Mouse (Mus musculus): ENCODE results near the gene Bcas1. TPM values are rescaled to one million over a fixed set of nuclear protein-coding genes. Genes with fewer than 3 reads are reported as not detected.
A peak's percentile ranks its signal among the peaks of the same experiment; 100 is the strongest.

Gene Bcas1
- polyA plus RNA-seq, 1 experiment from 2014 or later, result 0.51 TPM

DNA sequence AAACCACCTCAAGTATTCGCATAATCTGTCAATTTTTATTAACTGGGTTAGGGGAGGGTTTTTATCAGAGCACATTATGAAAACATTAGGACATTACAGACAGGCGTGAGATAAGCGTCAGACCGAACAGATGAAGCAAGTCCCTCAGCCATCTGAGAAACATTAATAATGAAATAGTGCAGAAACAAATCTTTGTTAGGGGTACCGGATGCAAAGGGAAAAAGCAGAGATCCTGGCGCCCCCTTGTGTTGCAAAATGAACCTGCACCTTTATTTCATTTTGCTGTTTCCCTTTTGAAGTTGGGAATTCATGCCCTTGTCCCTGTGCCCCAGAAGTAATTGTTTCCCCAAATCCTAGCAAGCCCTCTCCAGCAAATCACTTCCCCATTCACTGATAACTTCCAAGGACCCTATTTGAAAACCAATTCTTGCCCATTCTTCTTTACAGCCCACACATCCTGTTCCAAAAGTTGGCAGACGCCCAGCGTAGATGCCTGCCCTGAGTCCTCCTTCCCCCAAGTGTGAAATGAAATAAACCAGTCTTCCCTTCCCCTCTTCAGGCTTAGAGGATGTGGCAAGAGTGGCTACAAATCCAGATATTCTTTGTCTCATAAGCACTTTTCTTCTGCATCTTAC, 80.4 kb downstream of the Bcas1 start:
- H3K4me1 ChIP-seq (replicated peaks), result peaks cover 41% of the 10 kb centered on the region
- 42% methylated on average over 8 of the region's 8 CpGs for WGBS
- no peaks in the 10 kb centered on the region for H3K27me3 ChIP-seq
- no peak overlapping the region for H3K4me2 ChIP-seq
- H3K27ac ChIP-seq, result no peak overlapping the region
- no peak overlapping the region for H3K9ac ChIP-seq (replicated peaks)
- ATAC-seq (ENCODE audit: insufficient number of reproducible peaks, insufficient read depth, low FRiP score, low TSS enrichment, low read depth), result no peak
- H3K36me3 ChIP-seq, result no peaks in the 10 kb centered on the region
- no peaks in the 10 kb centered on the region for H3K9me3 ChIP-seq
- H3K4me3 ChIP-seq (replicated peaks), result no peak overlapping the region

- peaks cover 41% of the 10 kb centered on the region for H3K4me1 ChIP-seq (replicated peaks)
- no peak overlapping the region for H3K4me3 ChIP-seq (replicated peaks)
- H3K27ac ChIP-seq, result peak overlapping the region; percentile 94
- H3K9me3 ChIP-seq, result no peaks in the 10 kb centered on the region
- H3K9ac ChIP-seq (replicated peaks), result 0 out of 2 replicates have a peak overlapping the region, but pooled peaks have one; percentile 18
- ATAC-seq (ENCODE audit: insufficient number of reproducible peaks, insufficient read depth, low FRiP score, low TSS enrichment, low read depth), result no peak
- H3K36me3 ChIP-seq, result no peaks in the 10 kb centered on the region
- H3K27me3 ChIP-seq, result no peaks in the 10 kb centered on the region
- peak overlapping the region; percentile 39; the same call in 1 of the 2 replicates for H3K4me2 ChIP-seq
- 4% methylated on average over 5 of the region's 5 CpGs for WGBS
Observed at GRCm38 (mm10) chr2:170345410-170345793, 82.2 kb downstream of the Bcas1 start.

GRCm38 (mm10) chr2:170344502-170345409, 82.9 kb downstream of the Bcas1 start:
- Histone ChIP-seq H3K27me3 (no peaks in the 10 kb centered on the region), H3K4me2 (peak overlapping the region; percentile 39), H3K4me1 (replicated peaks) (peaks cover 41% of the 10 kb centered on the region), H3K4me3 (replicated peaks) (no peak overlapping the region), H3K9me3 (no peaks in the 10 kb centered on the region), H3K27ac (peak overlapping the region; percentile 94), H3K36me3 (no peaks in the 10 kb centered on the region), H3K9ac (replicated peaks) (0 out of 2 replicates have a peak overlapping the region, but pooled peaks have one; percentile 18)
- 10% methylated on average over 17 of the region's 18 CpGs for WGBS
- no peak for ATAC-seq (ENCODE audit: insufficient number of reproducible peaks, insufficient read depth, low FRiP score, low TSS enrichment, low read depth)

DNA sequence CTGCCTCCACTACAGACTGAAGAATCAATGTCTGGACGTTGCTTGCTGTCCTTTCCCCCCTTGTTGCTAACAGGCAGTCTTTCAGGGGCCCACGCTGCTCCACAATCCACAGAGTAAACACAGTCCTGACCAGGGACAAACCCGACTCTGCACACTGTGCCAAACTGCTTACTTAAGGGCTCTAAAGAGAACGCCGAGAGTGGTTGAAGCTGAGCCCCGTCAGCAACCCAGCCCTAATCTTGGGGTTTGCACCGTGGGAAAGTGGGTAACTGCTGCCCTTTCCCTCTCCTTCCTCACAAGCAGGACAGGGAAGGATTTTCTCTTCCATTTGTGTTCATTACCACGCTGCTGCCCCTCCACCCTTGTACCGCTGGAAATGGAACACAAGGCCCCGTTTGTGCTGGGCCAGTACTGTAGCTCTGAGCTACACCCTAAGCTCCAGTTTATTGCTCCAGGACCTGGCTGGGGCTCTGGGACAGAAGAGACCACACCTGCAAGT, 83.8 kb downstream of the Bcas1 start:
- Histone ChIP-seq H3K4me1 (replicated peaks) (peaks cover 41% of the 10 kb centered on the region), H3K36me3 (no peaks in the 10 kb centered on the region), H3K27me3 (no peaks in the 10 kb centered on the region), H3K27ac (peak overlapping the region; percentile 94), H3K4me3 (replicated peaks) (no peak overlapping the region), H3K9me3 (no peaks in the 10 kb centered on the region), H3K4me2 (peak overlapping the region; percentile 39), H3K9ac (replicated peaks) (0 out of 2 replicates have a peak overlapping the region, but pooled peaks have one; percentile 37)
- 34% methylated on average over 10 of the region's 10 CpGs for WGBS
- peak; percentile 75 for ATAC-seq (ENCODE audit: insufficient number of reproducible peaks, insufficient read depth, low FRiP score, low TSS enrichment, low read depth)

DNA sequence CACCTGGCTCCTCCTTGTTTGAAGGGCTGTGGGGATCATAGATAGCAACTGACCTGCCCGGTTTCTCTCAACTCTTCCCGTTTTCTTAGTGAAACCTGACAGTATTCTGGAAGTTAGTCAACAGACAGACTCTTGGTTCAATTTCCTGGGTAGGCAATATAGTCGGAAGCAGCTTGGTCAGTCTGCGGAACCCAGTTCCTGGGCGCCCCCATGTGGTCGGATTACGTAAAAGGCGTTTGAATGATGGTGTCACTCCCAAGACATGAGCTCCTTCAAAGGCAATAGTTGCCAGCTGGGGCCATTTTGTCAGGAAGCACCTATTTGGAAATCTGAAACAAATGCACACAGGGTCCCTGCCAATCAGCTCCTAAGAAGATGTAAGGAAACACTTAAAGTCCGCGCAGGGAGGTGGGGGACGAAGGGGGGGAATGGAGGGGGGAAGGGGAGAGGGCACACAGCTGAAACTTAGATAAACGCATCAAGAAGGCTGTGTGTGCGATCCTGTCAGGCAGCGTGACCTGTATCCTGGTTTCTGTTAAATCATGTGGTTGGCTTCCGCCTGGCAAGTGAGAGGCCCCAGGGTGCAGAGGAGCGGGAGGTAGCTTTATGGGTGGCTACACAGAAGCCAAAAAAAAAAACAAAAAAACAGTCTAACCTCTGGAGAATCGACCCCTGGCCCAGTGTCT, 84.4 kb downstream of the Bcas1 start:
- WGBS, result 30% methylated on average over 17 of the region's 17 CpGs
- peaks cover 41% of the 10 kb centered on the region for H3K4me1 ChIP-seq (replicated peaks)
- H3K4me2 ChIP-seq, result peak overlapping the region; percentile 39; the same call in 1 of the 2 replicates
- ATAC-seq (ENCODE audit: insufficient number of reproducible peaks, insufficient read depth, low FRiP score, low TSS enrichment, low read depth), result no peak
- H3K27me3 ChIP-seq, result no peaks in the 10 kb centered on the region
- H3K4me3 ChIP-seq (replicated peaks), result no peak overlapping the region
- peak overlapping the region; percentile 94 for H3K27ac ChIP-seq
- no peaks in the 10 kb centered on the region for H3K9me3 ChIP-seq
- H3K36me3 ChIP-seq, result no peaks in the 10 kb centered on the region
- no peak overlapping the region for H3K9ac ChIP-seq (replicated peaks)

GRCm38 (mm10) chr2:170342312-170342830, 85.3 kb downstream of the Bcas1 start:
- peaks cover 41% of the 10 kb centered on the region for H3K4me1 ChIP-seq (replicated peaks)
- WGBS, result 81% methylated on average over 12 of the region's 12 CpGs
- ATAC-seq (ENCODE audit: insufficient number of reproducible peaks, insufficient read depth, low FRiP score, low TSS enrichment, low read depth), result no peak
- H3K4me2 ChIP-seq, result no peak overlapping the region
- no peak overlapping the region for H3K27ac ChIP-seq
- H3K9me3 ChIP-seq, result no peaks in the 10 kb centered on the region
- H3K27me3 ChIP-seq, result no peaks in the 10 kb centered on the region
- H3K36me3 ChIP-seq, result no peaks in the 10 kb centered on the region
- H3K4me3 ChIP-seq (replicated peaks), result no peak overlapping the region
- H3K9ac ChIP-seq (replicated peaks), result no peak overlapping the region

DNA sequence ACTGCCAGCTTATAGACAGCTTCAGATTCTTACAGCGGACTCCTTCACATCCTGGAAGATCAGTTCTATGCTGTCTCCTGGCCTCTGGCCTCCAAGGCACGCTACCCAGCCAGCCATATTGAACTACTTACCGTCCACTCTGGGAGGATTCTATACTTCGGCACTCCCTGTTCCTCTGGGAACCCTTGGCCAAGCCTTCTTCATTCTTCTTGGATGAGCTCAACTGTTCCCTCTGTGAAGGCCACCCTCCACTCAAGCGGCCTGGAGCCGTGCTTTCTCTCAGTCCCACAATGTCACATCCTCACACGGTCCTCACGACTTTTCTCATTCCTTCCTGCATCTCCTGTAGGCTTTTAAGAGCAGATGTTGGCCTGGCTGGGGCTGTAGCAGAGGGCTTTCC, 86.5 kb downstream of the Bcas1 start:
- WGBS, result 78% methylated on average over 8 of the region's 8 CpGs
- Histone ChIP-seq H3K27me3 (no peaks in the 10 kb centered on the region), H3K9me3 (no peaks in the 10 kb centered on the region), H3K4me3 (replicated peaks) (no peak overlapping the region), H3K27ac (no peak overlapping the region), H3K9ac (replicated peaks) (no peak overlapping the region), H3K4me2 (no peak overlapping the region), H3K4me1 (replicated peaks) (peaks cover 35% of the 10 kb centered on the region), H3K36me3 (no peaks in the 10 kb centered on the region)
- ATAC-seq (ENCODE audit: insufficient number of reproducible peaks, insufficient read depth, low FRiP score, low TSS enrichment, low read depth), result no peak

DNA sequence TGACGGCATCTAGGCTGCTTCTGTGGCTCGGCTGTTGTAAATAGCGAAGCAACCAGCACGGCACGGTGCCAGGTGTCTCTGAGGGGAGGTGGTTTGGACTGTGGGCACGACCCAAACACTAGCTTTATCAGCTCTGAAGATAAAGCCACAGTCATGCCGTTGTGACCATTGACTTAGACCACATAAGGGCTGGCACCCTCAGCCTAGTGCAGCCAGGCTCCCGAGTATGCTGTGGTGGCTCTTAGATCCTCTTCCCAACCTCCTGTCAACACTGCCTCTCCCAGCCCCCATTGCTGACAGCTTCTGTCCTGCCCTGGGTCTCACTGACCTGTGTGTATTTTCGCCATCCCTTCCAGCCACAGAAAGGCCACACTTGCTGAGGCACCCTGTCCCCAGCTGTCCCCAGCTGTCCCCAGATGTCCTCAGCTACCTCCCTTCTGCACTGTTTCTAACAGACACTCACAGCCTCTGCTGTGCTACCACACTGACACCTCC, 91.3 kb downstream of the Bcas1 start:
- no peaks in the 10 kb centered on the region for H3K9me3 ChIP-seq
- 78% methylated on average over 9 of the region's 9 CpGs for WGBS
- no peak overlapping the region for H3K27ac ChIP-seq
- no peak overlapping the region for H3K9ac ChIP-seq (replicated peaks)
- no peaks in the 10 kb centered on the region for H3K36me3 ChIP-seq
- H3K27me3 ChIP-seq, result no peaks in the 10 kb centered on the region; the same call in 1 of the 2 replicates
- H3K4me1 ChIP-seq (replicated peaks), result no peaks in the 10 kb centered on the region
- H3K4me2 ChIP-seq, result no peak overlapping the region
- no peak overlapping the region for H3K4me3 ChIP-seq (replicated peaks)
- ATAC-seq (ENCODE audit: insufficient number of reproducible peaks, insufficient read depth, low FRiP score, low TSS enrichment, low read depth), result no peak

DNA sequence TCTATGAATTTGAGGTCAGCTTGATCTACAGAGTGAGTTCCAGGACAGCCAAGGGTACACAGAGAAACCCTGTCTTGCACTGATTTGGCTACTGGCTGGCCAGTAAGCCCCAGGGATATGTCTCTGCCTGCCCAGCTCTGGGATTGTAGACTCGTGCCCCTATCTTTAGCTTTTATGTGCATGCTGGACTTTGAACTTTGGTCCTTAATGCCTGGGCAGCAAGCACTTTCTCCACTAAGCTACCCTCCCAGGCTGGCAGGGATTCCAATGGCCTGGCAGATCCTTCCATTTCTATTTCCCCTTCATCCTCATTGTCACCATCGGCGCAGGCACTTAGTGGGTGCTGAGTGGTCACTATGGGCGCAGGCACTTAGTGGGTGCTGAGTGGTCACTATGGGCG, 92.5 kb downstream of the Bcas1 start:
- no peaks in the 10 kb centered on the region for H3K9me3 ChIP-seq
- no peak overlapping the region for H3K4me3 ChIP-seq (replicated peaks)
- H3K27me3 ChIP-seq, result no peaks in the 10 kb centered on the region; the same call in 1 of the 2 replicates
- H3K4me2 ChIP-seq, result no peak overlapping the region
- WGBS, result 91% methylated on average over 5 of the region's 5 CpGs
- no peaks in the 10 kb centered on the region for H3K4me1 ChIP-seq (replicated peaks)
- H3K9ac ChIP-seq (replicated peaks), result no peak overlapping the region
- ATAC-seq (ENCODE audit: insufficient number of reproducible peaks, insufficient read depth, low FRiP score, low TSS enrichment, low read depth), result no peak
- H3K36me3 ChIP-seq, result no peaks in the 10 kb centered on the region
- H3K27ac ChIP-seq, result no peak overlapping the region

GRCm38 (mm10) chr2:170331870-170332269, 95.8 kb downstream of the Bcas1 start:
- Histone ChIP-seq H3K36me3 (no peaks in the 10 kb centered on the region), H3K27me3 (no peaks in the 10 kb centered on the region; the same call in 1 of the 2 replicates), H3K9me3 (no peaks in the 10 kb centered on the region), H3K27ac (no peak overlapping the region), H3K4me1 (replicated peaks) (no peaks in the 10 kb centered on the region), H3K4me3 (replicated peaks) (no peak overlapping the region), H3K9ac (replicated peaks) (no peak overlapping the region), H3K4me2 (no peak overlapping the region)
- WGBS, result 65% methylated on average over 2 of the region's 2 CpGs
- no peak for ATAC-seq (ENCODE audit: insufficient number of reproducible peaks, insufficient read depth, low FRiP score, low TSS enrichment, low read depth)

All from limb, embryonic 12.5 days (tissue).